Mouse (Mus musculus): ENCODE data around the gene AA467197.

DNA sequence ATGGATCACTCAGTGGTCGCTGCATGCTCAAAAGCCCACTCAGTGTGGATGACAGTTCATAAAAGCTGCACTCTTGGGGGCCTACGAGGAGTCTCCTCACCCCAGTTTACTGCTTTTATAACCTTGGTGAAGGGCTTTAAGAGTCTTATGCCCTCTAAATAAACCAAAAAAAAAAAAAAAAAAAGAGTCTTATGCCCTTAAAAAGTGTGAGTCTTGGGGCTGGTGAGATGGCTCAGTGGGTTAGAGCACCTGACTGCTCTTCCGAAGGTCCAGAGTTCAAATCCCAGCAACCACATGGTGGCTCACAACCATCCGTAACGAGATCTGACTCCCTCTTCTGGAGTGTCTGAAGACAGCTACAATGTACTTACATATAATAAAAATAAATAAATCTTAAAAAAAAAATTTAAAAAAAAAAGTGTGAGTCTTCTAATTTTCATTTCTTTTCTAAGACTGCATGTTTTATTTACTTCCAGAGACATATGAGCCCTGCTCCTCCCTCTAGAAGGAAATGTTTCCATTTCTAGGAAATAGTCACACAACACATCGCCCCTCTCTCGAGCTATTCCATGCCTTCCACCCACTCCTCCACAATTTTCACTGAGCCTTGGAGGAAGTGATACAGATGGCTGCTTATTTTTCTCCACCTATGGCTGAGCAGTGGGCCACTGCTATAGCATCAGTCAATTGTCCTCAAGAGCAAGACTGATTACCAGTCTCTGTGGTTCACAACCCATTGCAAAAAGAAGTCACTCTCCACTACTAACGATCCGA is 15.3 kb upstream of the AA467197 start:
- TF ChIP-seq CTCF (IDR thresholded peaks at IDR 0.05; ENCODE audit: low read depth) (no peak), EP300 (IDR thresholded peaks at IDR 0.05; ENCODE audit: low read depth) (no peak)

All from liver, postnatal 0 days (tissue).